Mouse (Mus musculus): Measurements from ENCODE around the gene Tmem128.

GRCm38 (mm10) chr5:38255195-38255594, 4.8 kb upstream of the Tmem128 start:
- TF ChIP-seq POLR2A (IDR thresholded peaks at IDR 0.05; ENCODE audit: control insufficient read depth, extremely low read depth, insufficient read depth, low read length, poor library complexity): no peak
- TF ChIP-seq CTCF (IDR thresholded peaks at IDR 0.05; ENCODE audit: borderline replicate concordance, control insufficient read depth, extremely low read depth, insufficient read depth, low read length, poor library complexity): no peak

Measured in thymus, adult 2 months (tissue).